Mouse (Mus musculus) T-helper 17 cell (primary cell): ENCODE data around the gene Tcp11l2.

Experiments used
- in situ Hi-C, 2 experiments: fragments of 300-600 bp; cut with MboI, MseI; formaldehyde crosslinking; loops; 1 replicate in 1 of 2; 2 replicates in 1 of 2; pipeline ENCODE4 v1.15.1; 2025; ENCODE audit warnings: high pct_unique_total_duplicates in 2 of 2

Tcp11l2 gene

GRCm38 (mm10) chr10:84597127-84597785 is 20.8 kb downstream of the Tcp11l2 start:
- in situ Hi-C loops: loop anchor here in 1 of 2 experiments (10.0 kb wide), 1 partner anchor 72 kb away; no protein-coding TSS in a partner anchor

- in situ Hi-C loops: loop anchor here in 1 of 2 experiments (10.0 kb wide), 1 partner anchor 73 kb away; no protein-coding TSS in a partner anchor
These were observed 21.7 kb downstream of the Tcp11l2 start for GRCm38 (mm10) chr10:84598172-84598571.

- in situ Hi-C loops: no loop called here
These were observed 23.7 kb downstream of the Tcp11l2 start for GRCm38 (mm10) chr10:84600136-84600535.

GRCm38 (mm10) chr10:84604335-84604734 is 27.9 kb downstream of the Tcp11l2 start:
- in situ Hi-C loops: no loop called here

- in situ Hi-C loops: no loop called here
These were observed 31.9 kb downstream of the Tcp11l2 start for GRCm38 (mm10) chr10:84608361-84608760.

GRCm38 (mm10) chr10:84610324-84610723 is 33.9 kb downstream of the Tcp11l2 start:
- in situ Hi-C loops: no loop called here

GRCm38 (mm10) chr10:84610783-84611182 is 34.4 kb downstream of the Tcp11l2 start:
- in situ Hi-C loops: no loop called here

- in situ Hi-C loops: no loop called here
These were observed 35.2 kb downstream of the Tcp11l2 start for GRCm38 (mm10) chr10:84611664-84612063.

GRCm38 (mm10) chr10:84612281-84612680 is 35.9 kb downstream of the Tcp11l2 start:
- in situ Hi-C loops: no loop called here

- in situ Hi-C loops: no loop called here
These were observed 36.9 kb downstream of the Tcp11l2 start for GRCm38 (mm10) chr10:84613366-84613765.

GRCm38 (mm10) chr10:84615076-84615475 is 38.6 kb downstream of the Tcp11l2 start:
- in situ Hi-C loops: no loop called here

- in situ Hi-C loops: no loop called here
These were observed 45.7 kb downstream of the Tcp11l2 start, which contains the start of gene Polr3b for GRCm38 (mm10) chr10:84621826-84622790. Polr3b (plus strand) TSS chr10:84622292.

GRCm38 (mm10) chr10:84631182-84631581 is 54.8 kb downstream of the Tcp11l2 start:
- in situ Hi-C loops: loop anchor here in 1 of 2 experiments (5.0 kb wide), 1 partner anchor 114 kb away; no protein-coding TSS in a partner anchor

GRCm38 (mm10) chr10:84632005-84632404 is 55.6 kb downstream of the Tcp11l2 start:
- in situ Hi-C loops: loop anchor here in 1 of 2 experiments (5.0 kb wide), 1 partner anchor 115 kb away; no protein-coding TSS in a partner anchor

- in situ Hi-C loops: no loop called here
These were observed 60.2 kb downstream of the Tcp11l2 start for GRCm38 (mm10) chr10:84636656-84637055.

GRCm38 (mm10) chr10:84638382-84638781 is 62.0 kb downstream of the Tcp11l2 start:
- in situ Hi-C loops: no loop called here

- in situ Hi-C loops: no loop called here
These were observed 63.3 kb downstream of the Tcp11l2 start for GRCm38 (mm10) chr10:84639525-84640287.

GRCm38 (mm10) chr10:84640861-84641260 is 64.4 kb downstream of the Tcp11l2 start:
- in situ Hi-C loops: no loop called here

- in situ Hi-C loops: no loop called here
These were observed 65.2 kb downstream of the Tcp11l2 start for GRCm38 (mm10) chr10:84641576-84641975.

GRCm38 (mm10) chr10:84645940-84646339 is 69.5 kb downstream of the Tcp11l2 start:
- in situ Hi-C loops: no loop called here

GRCm38 (mm10) chr10:84646506-84647102 is 70.2 kb downstream of the Tcp11l2 start:
- in situ Hi-C loops: no loop called here
